Mouse (Mus musculus): ENCODE data around the gene Zfp202. TPM values are rescaled to one million over a fixed set of nuclear protein-coding genes. Genes with fewer than 3 reads are reported as not detected.

The Zfp202 gene
- polyA plus RNA-seq, 1 experiment from 2014 or later = 8.6 TPM

- no peak overlapping the region for H3K4me3 ChIP-seq (ENCODE audit: low read depth, low read length)
- WGBS = 84% methylated on average over 6 of the region's 6 CpGs
- no peaks in the 10 kb centered on the region for H3K9me3 ChIP-seq (ENCODE audit: control insufficient read depth, low read length)
- no peaks in the 10 kb centered on the region for H3K4me1 ChIP-seq (replicated peaks; ENCODE audit: control insufficient read depth, insufficient read depth, low read length)
- H3K4me2 ChIP-seq (replicated peaks; ENCODE audit: low read depth, low read length) = no peak overlapping the region
- DNase-seq (ENCODE audit: low spot score) (no peak), ATAC-seq (ENCODE audit: low FRiP score) (no peak)
- no peak overlapping the region for H3K9ac ChIP-seq (ENCODE audit: low read depth, low read length)
- H3K36me3 ChIP-seq (ENCODE audit: control insufficient read depth, insufficient read depth, low read length) = no peaks in the 10 kb centered on the region
- no peak overlapping the region for H3K27ac ChIP-seq (ENCODE audit: low read depth, low read length)
- no peaks in the 10 kb centered on the region for H3K27me3 ChIP-seq (ENCODE audit: control insufficient read depth, insufficient read depth, low read length)
Measured at GRCm38 (mm10) chr9:40246702-40247101, 54.6 kb downstream of the Zfp202 start.

GRCm38 (mm10) chr9:40249106-40249505, 57.0 kb downstream of the Zfp202 start:
- no peaks in the 10 kb centered on the region for H3K27me3 ChIP-seq (ENCODE audit: control insufficient read depth, insufficient read depth, low read length)
- DNase-seq (ENCODE audit: low spot score) = no peak
- H3K4me1 ChIP-seq (replicated peaks; ENCODE audit: control insufficient read depth, insufficient read depth, low read length) = no peaks in the 10 kb centered on the region
- ATAC-seq (ENCODE audit: low FRiP score) = no peak
- H3K9me3 ChIP-seq (ENCODE audit: control insufficient read depth, low read length) = no peaks in the 10 kb centered on the region
- 88% methylated on average over 1 of the region's 1 CpGs for whole genome bisulfite sequencing
- no peak overlapping the region for H3K4me3 ChIP-seq (ENCODE audit: low read depth, low read length)
- no peak overlapping the region for H3K27ac ChIP-seq (ENCODE audit: low read depth, low read length)
- H3K36me3 ChIP-seq (ENCODE audit: control insufficient read depth, insufficient read depth, low read length) = no peaks in the 10 kb centered on the region
- no peak overlapping the region for H3K9ac ChIP-seq (ENCODE audit: low read depth, low read length)
- H3K4me2 ChIP-seq (replicated peaks; ENCODE audit: low read depth, low read length) = no peak overlapping the region

- Histone ChIP-seq H3K27me3 (ENCODE audit: control insufficient read depth, insufficient read depth, low read length) (no peaks in the 10 kb centered on the region), H3K4me2 (replicated peaks; ENCODE audit: low read depth, low read length) (no peak overlapping the region), H3K27ac (ENCODE audit: low read depth, low read length) (no peak overlapping the region), H3K36me3 (ENCODE audit: control insufficient read depth, insufficient read depth, low read length) (no peaks in the 10 kb centered on the region), H3K4me3 (ENCODE audit: low read depth, low read length) (no peak overlapping the region), H3K9ac (ENCODE audit: low read depth, low read length) (no peak overlapping the region), H3K9me3 (ENCODE audit: control insufficient read depth, low read length) (no peaks in the 10 kb centered on the region), H3K4me1 (replicated peaks; ENCODE audit: control insufficient read depth, insufficient read depth, low read length) (no peaks in the 10 kb centered on the region)
- no peak for DNase-seq (ENCODE audit: low spot score)
- no peak for ATAC-seq (ENCODE audit: low FRiP score)
- 86% methylated on average over 3 of the region's 3 CpGs for WGBS
Measured at GRCm38 (mm10) chr9:40252459-40252858, 60.3 kb downstream of the Zfp202 start.

Other genes with a start within 250 kb of the Zfp202 start
- not detected in 2 replicates for gene Olfr975, start 240.3 kb upstream of the Zfp202 start, polyA plus RNA-seq (2014; fragmentation: Nextera tagmentation; extraction: Ambion mirVana)
- gene Olfr976, start 231.2 kb upstream of the Zfp202 start, polyA plus RNA-seq (2014; fragmentation: Nextera tagmentation; extraction: Ambion mirVana) = not detected in 2 replicates
- not detected in 2 replicates for gene Olfr978, start 200.2 kb upstream of the Zfp202 start, polyA plus RNA-seq (2014; fragmentation: Nextera tagmentation; extraction: Ambion mirVana)
- gene Olfr979, start 188.9 kb upstream of the Zfp202 start, polyA plus RNA-seq (2014; fragmentation: Nextera tagmentation; extraction: Ambion mirVana) = not detected in 2 replicates
- gene Olfr980, start 182.7 kb upstream of the Zfp202 start, polyA plus RNA-seq (2014; fragmentation: Nextera tagmentation; extraction: Ambion mirVana) = not detected in 2 replicates
- not detected in 2 replicates for gene Olfr981, start 170.9 kb upstream of the Zfp202 start, polyA plus RNA-seq (2014; fragmentation: Nextera tagmentation; extraction: Ambion mirVana)
- gene Olfr982, start 118.5 kb upstream of the Zfp202 start, polyA plus RNA-seq (2014; fragmentation: Nextera tagmentation; extraction: Ambion mirVana) = not detected in 2 replicates
- not detected in 2 replicates for gene Olfr983, start 98.7 kb upstream of the Zfp202 start, polyA plus RNA-seq (2014; fragmentation: Nextera tagmentation; extraction: Ambion mirVana)
- gene Olfr984, start 78.1 kb upstream of the Zfp202 start, polyA plus RNA-seq (2014; fragmentation: Nextera tagmentation; extraction: Ambion mirVana) = not detected in 2 replicates
- not detected in 2 replicates for gene Olfr985, start 62.1 kb upstream of the Zfp202 start, polyA plus RNA-seq (2014; fragmentation: Nextera tagmentation; extraction: Ambion mirVana)
- not detected in 2 replicates for gene Tmem225, start 44.2 kb upstream of the Zfp202 start, polyA plus RNA-seq (2014; fragmentation: Nextera tagmentation; extraction: Ambion mirVana)
- gene Olfr986, start 11.4 kb upstream of the Zfp202 start, polyA plus RNA-seq (2014; fragmentation: Nextera tagmentation; extraction: Ambion mirVana) = not detected in 2 replicates
- 22.5 and 23.5 TPM in 2 replicates for gene Scn3b, start 76.9 kb downstream of the Zfp202 start, polyA plus RNA-seq (2014; fragmentation: Nextera tagmentation; extraction: Ambion mirVana)